Mouse (Mus musculus) liver, embryonic 14.5 days (tissue): ENCODE data around the gene Gprasp1.

Experiments used
- CTCF ChIP-seq: IDR thresholded peaks from 2 replicates; pipeline ENCODE4 v1.5.1; 2016; ENCODE audit warnings: antibody characterized with exemption, low read depth, control low read depth
- EP300 ChIP-seq: IDR thresholded peaks from 2 replicates; pipeline ENCODE4 v1.6.1; 2016; ENCODE audit warnings: antibody characterized with exemption, low read depth

DNA sequence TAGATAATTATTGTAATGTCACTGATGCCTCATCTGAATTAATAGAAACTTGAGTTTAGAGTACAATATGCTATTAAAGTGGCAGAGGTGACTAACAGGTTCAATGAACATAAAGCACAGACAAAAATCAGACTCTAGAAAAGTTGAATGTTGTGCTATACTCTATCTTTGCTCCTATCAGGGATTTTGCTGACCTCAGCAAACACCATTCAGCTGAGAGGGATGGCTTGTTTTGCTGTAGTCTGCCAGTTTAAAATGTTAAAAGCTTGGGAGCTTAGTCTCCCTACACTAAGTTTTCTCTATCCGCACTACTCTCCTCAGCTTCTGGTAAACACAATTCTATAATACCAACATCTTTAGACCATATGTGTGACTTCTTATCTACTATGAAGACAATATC is 39.4 kb upstream of the Gprasp1 start:
- TF ChIP-seq CTCF: no peak
- TF ChIP-seq EP300: no peak
